Mouse (Mus musculus) lung, embryonic 14.5 days (tissue): ENCODE measurements around the gene Bicral. TPM values are rescaled to one million over a fixed set of nuclear protein-coding genes. Genes with fewer than 3 reads are reported as not detected.

Experiments
- ATAC-seq: fragments of 200-750 bp; cut with Nextera tagmentation; 2 replicates; pipeline ENCODE4 v1.8.0; 2017; ENCODE audit warnings: mild to moderate bottlenecking, moderate TSS enrichment, moderate library complexity; ENCODE audit not compliant: insufficient read depth
- DNase-seq: peaks from one replicate; pipeline ENCODE4 v3.0.0-alpha.2; 2015
- H3K27ac ChIP-seq: fragments of 300-500 bp; sonication (generic); 2 replicates; pipeline ENCODE4 v1.5.1; 2014; ENCODE audit warnings: low read depth, mild to moderate bottlenecking, moderate library complexity
- H3K27me3 ChIP-seq: fragments of 300-500 bp; sonication (generic); 2 replicates; pipeline ENCODE4 v1.6.1; 2014; ENCODE audit warnings: low read length, control low read depth; ENCODE audit not compliant: insufficient read depth
- H3K36me3 ChIP-seq: fragments of 300-500 bp; sonication (generic); 2 replicates; pipeline ENCODE4 v1.6.1; 2014; ENCODE audit warnings: control low read depth; ENCODE audit not compliant: insufficient read depth
- H3K4me1 ChIP-seq: fragments of 300-500 bp; sonication (generic); 2 replicates; pipeline ENCODE4 v1.6.1; 2014; ENCODE audit warnings: antibody characterized with exemption, control low read depth; ENCODE audit not compliant: insufficient read depth
- H3K4me2 ChIP-seq: fragments of 300-500 bp; sonication (generic); 2 replicates; pipeline ENCODE4 v1.6.1; 2014; ENCODE audit warnings: mild to moderate bottlenecking
- H3K4me3 ChIP-seq: fragments of 300-500 bp; sonication (generic); 2 replicates; pipeline ENCODE4 v1.5.1; 2014; ENCODE audit warnings: low read depth, low read length
- H3K9ac ChIP-seq: fragments of 300-500 bp; sonication (generic); 2 replicates; pipeline ENCODE4 v1.6.1; 2014
- H3K9me3 ChIP-seq: fragments of 300-500 bp; sonication (generic); 2 replicates; pipeline ENCODE4 v1.6.1; 2016; ENCODE audit warnings: low read depth, low read length, control low read depth
- CTCF ChIP-seq: IDR thresholded peaks from 2 replicates; pipeline ENCODE4 v1.5.1; 2016; ENCODE audit warnings: antibody characterized with exemption, low read depth
- WGBS: fragments of 180-500 bp; shearing (Covaris S2); extraction: QIAGEN DNeasy Blood & Tissue Kit; methylation state at CpG from one replicate; pipeline ENCODE4 v1.1.7; 2014; 5-methylcytosine and 5-hydroxymethylcytosine counted together
- polyA plus RNA-seq: library from polyadenylated mRNA; unstranded; fragments of >200 nt; fragmentation: Nextera tagmentation; extraction: Ambion mirVana; gene quantifications from 2 replicates; pipeline ENCODE4 v1.2.1, GENCODE M21; 2014

Gene Bicral
- polyA plus RNA-seq, 1 experiment from 2014 or later, result 6.5 TPM

GRCm38 (mm10) chr17:46814497-46814896 is 43.8 kb downstream of the Bicral start:
- Histone ChIP-seq H3K4me2 (no peak overlapping the region), H3K27me3 (no peaks in the 10 kb centered on the region), H3K36me3 (peaks cover 26% of the 10 kb centered on the region; the same call in 1 of the 2 replicates), H3K9me3 (no peaks in the 10 kb centered on the region), H3K9ac (no peak overlapping the region), H3K4me3 (no peak overlapping the region), H3K4me1 (no peaks in the 10 kb centered on the region), H3K27ac (no peak overlapping the region)
- no peak for ATAC-seq
- no peak for DNase-seq
- no peak for TF ChIP-seq CTCF
- WGBS, result 92% methylated on average over 6 of the region's 6 CpGs

- H3K9ac ChIP-seq, result no peak overlapping the region
- H3K4me3 ChIP-seq, result no peak overlapping the region
- no peak for DNase-seq
- ATAC-seq, result no peak
- no peak overlapping the region for H3K27ac ChIP-seq
- H3K4me1 ChIP-seq, result no peaks in the 10 kb centered on the region
- H3K9me3 ChIP-seq, result no peaks in the 10 kb centered on the region
- no peak overlapping the region for H3K4me2 ChIP-seq
- H3K36me3 ChIP-seq, result peaks cover 34% of the 10 kb centered on the region; the same call in 1 of the 2 replicates
- no peaks in the 10 kb centered on the region for H3K27me3 ChIP-seq
- WGBS, result 77% methylated on average over 8 of the region's 8 CpGs
- TF ChIP-seq CTCF, result no peak
These were observed 44.6 kb downstream of the Bicral start for GRCm38 (mm10) chr17:46813637-46814036.

- peaks cover 43% of the 10 kb centered on the region for H3K36me3 ChIP-seq
- H3K4me3 ChIP-seq, result no peak overlapping the region
- TF ChIP-seq CTCF, result no peak
These were observed 45.8 kb downstream of the Bicral start for GRCm38 (mm10) chr17:46812442-46812841.

GRCm38 (mm10) chr17:46810672-46811071 is 47.6 kb downstream of the Bicral start:
- Histone ChIP-seq H3K4me1 (no peaks in the 10 kb centered on the region), H3K4me3 (no peak overlapping the region), H3K9ac (no peak overlapping the region), H3K36me3 (peaks cover 60% of the 10 kb centered on the region), H3K4me2 (no peak overlapping the region), H3K27me3 (no peaks in the 10 kb centered on the region), H3K27ac (no peak overlapping the region), H3K9me3 (no peaks in the 10 kb centered on the region)
- TF ChIP-seq CTCF, result no peak
- DNase-seq (no peak), ATAC-seq (no peak)
- WGBS, result 93% methylated on average over 3 of the region's 3 CpGs

More at GRCm38 (mm10) chr17:46812442-46812841, 45.8 kb downstream of the Bicral start:
- WGBS, result 76% methylated on average over 1 of the region's 1 CpGs
- ATAC-seq (no peak), DNase-seq (no peak)
- no peaks in the 10 kb centered on the region for H3K27me3 ChIP-seq
- H3K27ac ChIP-seq, result no peak overlapping the region
- H3K9me3 ChIP-seq, result no peaks in the 10 kb centered on the region
- no peaks in the 10 kb centered on the region for H3K4me1 ChIP-seq
- H3K9ac ChIP-seq, result no peak overlapping the region
- no peak overlapping the region for H3K4me2 ChIP-seq

GRCm38 (mm10) chr17:46809131-46809830 is 49.0 kb downstream of the Bicral start:
- no peak overlapping the region for H3K27ac ChIP-seq
- TF ChIP-seq CTCF, result no peak
- peaks cover 63% of the 10 kb centered on the region for H3K36me3 ChIP-seq

GRCm38 (mm10) chr17:46808376-46808775 is 49.9 kb downstream of the Bicral start:
- peaks cover 58% of the 10 kb centered on the region for H3K36me3 ChIP-seq
- no peak for DNase-seq
- no peak for ATAC-seq
- H3K9ac ChIP-seq, result no peak overlapping the region
- no peak overlapping the region for H3K4me2 ChIP-seq
- no peak for TF ChIP-seq CTCF
- no peaks in the 10 kb centered on the region for H3K4me1 ChIP-seq
- H3K27me3 ChIP-seq, result no peaks in the 10 kb centered on the region
- H3K27ac ChIP-seq, result no peak overlapping the region
- no peak overlapping the region for H3K4me3 ChIP-seq
- no peaks in the 10 kb centered on the region for H3K9me3 ChIP-seq
- WGBS, result 89% methylated on average over 10 of the region's 10 CpGs

More at GRCm38 (mm10) chr17:46809131-46809830, 49.0 kb downstream of the Bicral start:
- no peaks in the 10 kb centered on the region for H3K4me1 ChIP-seq
- H3K9ac ChIP-seq, result no peak overlapping the region
- no peak overlapping the region for H3K4me3 ChIP-seq
- H3K9me3 ChIP-seq, result no peaks in the 10 kb centered on the region
- DNase-seq (no peak), ATAC-seq (no peak)
- WGBS, result 83% methylated on average over 6 of the region's 6 CpGs
- H3K27me3 ChIP-seq, result no peaks in the 10 kb centered on the region
- no peak overlapping the region for H3K4me2 ChIP-seq

- TF ChIP-seq CTCF, result no peak
- Histone ChIP-seq H3K9me3 (no peaks in the 10 kb centered on the region), H3K27ac (no peak overlapping the region), H3K9ac (no peak overlapping the region), H3K27me3 (no peaks in the 10 kb centered on the region), H3K4me2 (no peak overlapping the region), H3K36me3 (peaks cover 37% of the 10 kb centered on the region), H3K4me1 (no peaks in the 10 kb centered on the region), H3K4me3 (no peak overlapping the region)
- DNase-seq, result no peak
- 72% methylated on average over 6 of the region's 6 CpGs for WGBS
- ATAC-seq, result no peak
These were observed 56.5 kb downstream of the Bicral start for GRCm38 (mm10) chr17:46801761-46802160.
